Mouse (Mus musculus) adrenal gland, adult 18-20 months (tissue): ENCODE data around the gene Carm1. TPM values are rescaled to one million over a fixed set of nuclear protein-coding genes. Genes with fewer than 3 reads are reported as not detected.
"Not testable (repeated sequence)": the region's sequence is repeated elsewhere in the genome, so short reads cannot be mapped to it uniquely, and the experiment has no call there.

Experiments
- DNase-seq, 2 experiments: peaks; one replicate each; pipeline ENCODE4 v3.0.0; 2021 to 2022; ENCODE audit warnings: low spot score in 2 of 2
- total RNA-seq, 2 experiments: library from RNA; stranded (reverse); gene quantifications; 1 replicate in 1 of 2; 2 replicates in 1 of 2; pipeline ENCODE4 v1.2.3; 2021

Carm1 gene
- total RNA-seq, 2 experiments from 2014 or later, result 40.4 to 43.3 TPM

DNA sequence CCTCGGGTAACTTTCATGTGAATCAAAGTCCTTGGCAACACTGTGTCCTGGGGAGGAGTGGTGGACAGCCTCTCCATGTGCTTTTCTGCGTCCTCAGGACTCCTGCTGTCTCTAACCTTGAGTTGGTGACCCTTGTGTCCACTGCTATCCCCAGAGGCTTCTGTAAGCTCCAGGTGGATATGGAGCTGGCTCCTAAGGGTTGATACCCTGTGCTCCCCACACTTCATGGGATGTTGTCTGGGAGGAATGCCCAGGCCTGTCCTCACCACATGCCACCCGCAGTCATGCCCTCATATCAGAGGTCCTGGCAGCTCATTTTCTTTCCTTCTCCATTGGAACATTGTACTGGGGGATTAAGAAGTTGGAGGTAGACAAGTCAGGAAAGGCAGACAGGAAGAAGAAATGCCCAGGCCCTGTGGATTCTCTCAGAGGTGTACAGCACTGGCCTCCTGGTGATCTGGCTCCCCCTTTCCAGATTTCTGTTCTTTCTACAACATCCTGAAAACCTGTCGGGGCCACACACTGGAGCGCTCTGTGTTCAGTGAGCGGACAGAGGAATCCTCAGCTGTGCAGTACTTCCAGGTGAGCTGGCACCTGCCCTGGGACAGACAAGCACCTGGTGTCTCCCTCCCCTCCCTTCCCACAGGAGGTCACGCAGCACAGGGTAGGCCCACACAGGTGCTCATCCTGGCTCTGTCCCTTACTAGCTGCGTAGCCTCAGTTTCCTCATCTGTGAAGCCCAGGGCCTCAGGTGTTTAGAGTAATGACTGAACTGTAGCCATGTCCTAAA, 27.5 kb downstream of the Carm1 start:
- DNase-seq, result no peak

DNA sequence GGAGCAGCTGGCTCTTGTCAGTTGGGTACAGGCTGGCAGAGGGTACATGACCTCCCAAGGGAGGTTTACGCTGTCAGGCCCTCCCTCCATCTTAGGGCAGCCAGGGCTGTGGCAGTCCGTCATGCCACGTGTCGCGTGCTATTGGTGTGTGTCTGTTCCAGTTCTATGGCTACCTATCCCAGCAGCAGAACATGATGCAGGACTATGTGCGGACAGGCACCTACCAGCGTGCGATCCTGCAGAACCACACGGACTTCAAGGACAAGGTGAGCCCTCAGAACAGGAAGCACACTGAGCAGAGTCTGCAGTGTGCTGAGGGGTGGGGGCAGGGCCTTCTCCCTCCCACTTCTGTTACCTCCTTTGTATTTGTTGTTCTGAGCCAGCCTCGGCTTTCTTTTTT, 28.6 kb downstream of the Carm1 start:
- no peak for DNase-seq

DNA sequence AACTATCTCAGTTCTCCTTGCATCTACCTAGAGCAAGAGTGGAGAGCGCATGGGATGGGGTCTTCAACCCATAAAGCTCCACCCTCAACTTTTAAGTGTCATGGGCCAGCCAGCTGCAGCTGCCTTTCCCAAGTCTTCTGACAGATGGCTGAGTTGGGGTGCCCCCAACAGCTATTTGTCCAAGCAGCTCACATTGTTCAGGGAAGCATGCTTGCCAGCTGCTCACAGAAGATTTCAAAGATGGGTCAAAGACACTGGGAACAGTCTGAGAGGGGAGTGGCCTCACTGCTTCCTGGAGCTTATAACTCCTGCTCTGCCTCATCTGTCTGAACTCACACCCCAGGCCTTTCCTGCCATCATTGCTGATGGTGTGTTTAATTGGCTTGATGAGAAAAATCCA, 29.6 kb downstream of the Carm1 start:
- no peak for DNase-seq

DNA sequence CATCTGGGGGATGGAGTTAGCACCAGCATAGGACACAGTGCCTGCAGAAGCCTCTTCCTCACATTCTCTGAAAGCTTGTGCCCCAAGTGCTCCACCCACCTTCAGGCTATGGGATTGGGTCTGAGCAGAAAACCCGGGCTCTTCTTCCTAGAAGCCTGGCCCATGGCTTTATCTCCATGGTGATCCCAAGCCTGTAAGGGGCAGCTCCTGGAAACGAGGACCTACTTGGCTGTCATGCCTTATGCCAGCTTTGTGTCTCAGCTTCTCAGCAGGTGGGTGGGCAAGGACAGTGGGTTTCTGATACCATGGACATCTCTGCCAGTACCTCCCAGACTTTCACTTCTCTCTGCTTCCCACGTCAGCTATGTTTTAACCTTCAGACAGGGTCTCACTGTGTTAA, 31.5 kb downstream of the Carm1 start:
- DNase-seq, result no peak

DNA sequence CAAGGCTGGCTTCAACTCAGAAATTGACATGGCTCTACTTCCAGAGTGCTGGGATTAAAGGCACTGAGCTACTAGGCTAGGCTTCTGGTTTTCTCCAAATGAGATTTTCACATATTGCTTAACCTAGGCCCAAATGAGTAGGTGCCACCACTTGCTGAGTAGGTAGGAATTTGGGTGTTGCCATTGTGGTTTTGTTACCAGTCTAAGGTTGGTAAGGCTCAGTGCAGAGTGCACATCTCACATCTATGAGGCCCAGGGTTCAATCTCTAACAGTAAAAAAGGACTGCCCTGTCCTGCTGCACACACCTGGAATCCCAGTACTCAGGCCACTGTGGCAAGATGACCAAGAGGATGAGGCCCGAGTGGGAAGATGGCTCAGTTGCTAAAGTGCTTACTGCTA, 38.7 kb downstream of the Carm1 start:
- no peak for DNase-seq

DNA sequence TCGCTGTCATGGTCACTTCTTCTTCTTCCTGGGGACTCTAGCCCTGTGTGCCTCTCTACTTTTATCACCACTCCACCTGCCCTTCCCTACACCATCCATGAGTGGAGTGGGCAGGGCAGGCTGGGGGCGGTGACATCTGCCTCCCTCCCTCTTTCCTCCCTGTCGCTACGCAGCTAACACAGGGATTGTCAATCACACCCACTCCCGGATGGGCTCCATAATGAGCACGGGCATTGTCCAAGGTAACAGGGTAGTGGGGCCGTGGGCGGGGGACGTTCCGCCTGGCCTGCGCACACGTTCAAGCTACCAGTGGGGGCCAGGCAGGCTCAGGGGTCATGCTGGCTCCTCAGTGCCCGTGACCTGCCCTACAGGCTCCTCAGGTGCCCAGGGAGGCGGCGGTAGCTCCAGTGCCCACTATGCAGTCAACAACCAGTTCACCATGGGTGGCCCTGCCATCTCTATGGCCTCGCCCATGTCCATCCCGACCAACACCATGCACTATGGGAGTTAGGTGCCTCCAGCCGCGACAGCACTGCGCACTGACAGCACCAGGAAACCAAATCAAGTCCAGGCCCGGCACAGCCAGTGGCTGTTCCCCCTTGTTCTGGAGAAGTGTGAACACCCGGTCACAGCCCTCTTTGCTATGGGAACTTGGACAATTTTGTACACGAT, 41.1 kb downstream of the Carm1 start:
- no peak for DNase-seq

DNA sequence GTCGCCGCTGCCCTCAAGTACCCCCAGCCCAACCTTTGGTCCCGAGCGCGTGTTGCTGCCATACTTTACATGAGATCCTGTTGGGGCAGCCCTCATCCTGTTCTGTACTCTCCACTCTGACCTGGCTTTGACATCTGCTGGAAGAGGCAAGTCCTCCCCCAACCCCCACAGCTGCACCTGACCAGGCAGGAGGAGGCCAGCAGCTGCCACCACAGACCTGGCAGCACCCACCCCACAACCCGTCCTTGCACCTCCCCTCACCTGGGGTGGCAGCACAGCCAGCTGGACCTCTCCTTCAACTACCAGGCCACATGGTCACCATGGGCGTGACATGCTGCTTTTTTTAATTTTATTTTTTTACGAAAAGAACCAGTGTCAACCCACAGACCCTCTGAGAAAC, 41.7 kb downstream of the Carm1 start:
- DNase-seq, result no peak

DNA sequence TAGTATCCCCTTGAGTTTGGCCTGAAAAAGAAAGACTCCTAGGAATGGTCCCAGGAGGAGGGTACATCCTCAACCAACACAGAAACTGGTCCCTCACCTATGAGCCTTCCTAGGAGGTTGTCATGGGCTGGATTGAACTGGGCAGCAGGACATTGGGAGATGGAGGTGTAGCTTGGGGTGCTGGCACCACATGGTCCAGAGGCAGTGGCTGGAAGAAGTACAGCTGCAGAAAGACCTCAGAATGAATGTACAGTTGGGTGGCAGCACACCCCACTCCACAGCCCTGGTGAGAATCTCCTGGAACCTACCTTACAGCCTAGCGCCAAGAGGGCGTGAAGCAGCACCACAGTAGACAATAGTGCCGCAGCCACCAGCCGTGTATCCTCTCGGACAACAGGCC, 42.8 kb downstream of the Carm1 start:
- no peak for DNase-seq

DNA sequence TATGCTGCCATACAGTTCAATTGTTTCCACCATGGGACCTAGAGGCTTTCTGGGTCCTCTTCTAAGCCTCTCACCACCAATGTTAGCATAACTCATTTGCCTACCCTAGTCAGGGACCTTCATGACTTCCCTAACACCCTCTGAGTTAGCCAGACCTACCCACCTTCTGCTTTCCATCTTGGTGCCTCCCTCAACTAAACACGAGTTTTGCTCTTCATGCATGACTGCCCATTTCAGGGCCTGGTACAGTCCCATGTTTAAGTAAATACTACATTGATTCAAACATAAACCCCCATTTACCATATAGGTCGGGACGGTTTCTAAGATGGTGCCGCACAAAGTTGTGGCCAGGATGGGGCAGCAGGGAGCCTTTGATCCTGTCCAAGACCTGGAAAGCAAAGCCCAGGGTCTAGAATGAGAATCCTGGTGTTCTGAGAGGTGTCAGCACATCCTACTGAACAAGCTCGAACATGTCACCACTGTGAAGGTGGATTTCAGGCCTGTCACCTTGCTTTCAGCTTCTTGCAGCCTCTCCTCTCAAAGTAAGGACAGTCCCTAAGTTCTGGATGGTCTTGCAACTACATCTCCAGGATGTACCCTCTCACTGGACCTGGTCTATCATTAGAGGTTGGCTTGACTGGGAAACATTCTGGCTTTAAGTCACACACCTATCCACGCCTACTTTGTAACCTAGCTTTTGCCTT, 44.6 kb downstream of the Carm1 start:
- no peak for DNase-seq

DNA sequence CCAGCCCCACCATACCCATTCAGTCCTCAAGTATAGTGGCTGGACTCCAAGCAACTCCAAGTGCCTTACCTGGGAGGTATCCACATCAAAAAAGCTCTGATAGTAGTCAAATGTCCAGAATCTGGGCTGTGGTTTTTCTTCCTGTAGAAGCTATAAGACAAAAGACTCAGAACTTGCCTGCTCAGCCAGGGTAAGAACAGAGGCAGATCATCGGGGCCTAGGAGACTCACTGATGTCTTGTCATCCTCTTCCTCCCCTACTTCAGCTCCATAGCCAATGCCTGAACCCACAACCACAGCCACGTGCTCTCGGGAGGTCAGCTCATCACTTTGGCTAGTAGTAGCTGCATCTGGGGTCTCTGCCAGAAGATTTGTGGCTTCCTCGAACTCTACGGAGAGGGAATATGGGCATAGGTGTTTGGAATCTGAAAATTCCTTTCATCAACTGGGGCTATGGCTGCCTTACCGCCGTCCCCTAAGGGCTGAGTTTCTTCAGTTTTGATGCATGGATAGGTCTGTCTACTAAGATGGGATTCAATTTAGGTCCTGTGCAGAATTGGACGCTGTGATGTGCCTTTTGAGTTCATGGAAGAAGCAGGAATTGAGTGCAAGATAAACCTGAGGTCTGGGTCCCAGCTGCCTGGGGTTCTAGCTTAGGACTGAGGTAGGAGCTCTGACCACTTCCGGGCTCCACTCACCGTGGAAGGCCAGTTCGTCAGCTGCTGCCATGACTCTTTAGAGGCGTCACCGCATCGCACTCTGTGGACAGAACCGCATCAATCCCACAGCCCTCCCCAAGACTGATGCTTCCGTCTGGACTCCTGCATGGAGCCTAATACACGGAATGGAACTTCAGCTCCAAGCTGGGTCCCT, 45.4 kb downstream of the Carm1 start:
- DNase-seq, result no peak

DNA sequence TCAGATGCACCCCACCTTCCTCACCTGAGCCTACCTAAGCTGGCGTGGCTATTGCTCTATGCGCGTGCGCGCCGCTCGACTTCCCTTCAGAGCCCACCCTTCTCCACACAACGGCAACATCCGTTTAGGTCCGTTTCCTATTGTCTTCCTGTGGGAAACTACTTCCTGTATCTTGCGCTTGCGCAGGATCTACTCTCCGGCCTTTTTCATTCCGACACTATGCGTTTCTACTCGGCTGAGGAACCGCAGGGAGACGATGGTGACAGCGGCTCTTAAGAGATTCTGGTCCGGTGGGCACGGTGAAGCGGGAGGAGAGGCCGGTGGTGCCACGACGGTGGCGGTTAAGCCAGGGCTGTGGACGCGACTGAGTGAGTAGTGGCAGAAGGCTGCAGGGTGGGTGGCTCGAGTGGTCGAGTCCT, 46.0 kb downstream of the Carm1 start, which contains the start of the genes Timm29 and Yipf2:
TSS of gene Timm29 (plus strand) at position 20 of the 419 bp plus-strand sequence.
TSS of gene Yipf2 (minus strand) at position 126 of the 419 bp plus-strand sequence.
- peak; percentile 74 to 79 for DNase-seq

DNA sequence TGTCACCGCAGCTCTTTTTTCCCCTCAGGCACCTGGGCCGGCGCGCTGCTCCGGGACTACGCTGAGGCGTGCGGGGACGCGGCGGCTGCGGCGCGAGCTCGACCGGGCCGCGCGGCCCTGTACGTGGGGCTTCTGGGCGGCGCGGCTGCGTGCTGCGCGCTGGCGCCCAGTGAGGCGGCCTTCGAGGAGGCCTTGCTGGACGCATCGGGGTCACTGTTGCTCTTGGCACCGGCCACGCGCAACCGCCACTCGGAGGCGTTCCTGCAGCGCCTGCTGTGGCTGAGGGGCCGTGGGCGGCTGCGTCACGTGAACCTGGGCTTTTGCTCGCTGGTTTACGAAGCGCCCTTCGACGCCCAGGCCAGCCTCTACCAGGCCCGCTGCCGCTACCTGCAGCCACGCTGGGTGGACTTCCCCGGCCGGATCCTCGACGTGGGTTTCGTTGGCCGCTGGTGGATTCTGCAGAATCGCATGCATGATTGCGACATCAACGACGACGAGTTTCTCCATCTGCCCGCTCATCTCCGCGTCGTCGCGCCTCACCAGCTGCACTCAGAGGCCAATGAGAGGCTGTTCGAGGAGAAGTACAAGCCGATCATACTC, 46.5 kb downstream of the Carm1 start:
- DNase-seq, result peak; percentile 65 to 70

DNA sequence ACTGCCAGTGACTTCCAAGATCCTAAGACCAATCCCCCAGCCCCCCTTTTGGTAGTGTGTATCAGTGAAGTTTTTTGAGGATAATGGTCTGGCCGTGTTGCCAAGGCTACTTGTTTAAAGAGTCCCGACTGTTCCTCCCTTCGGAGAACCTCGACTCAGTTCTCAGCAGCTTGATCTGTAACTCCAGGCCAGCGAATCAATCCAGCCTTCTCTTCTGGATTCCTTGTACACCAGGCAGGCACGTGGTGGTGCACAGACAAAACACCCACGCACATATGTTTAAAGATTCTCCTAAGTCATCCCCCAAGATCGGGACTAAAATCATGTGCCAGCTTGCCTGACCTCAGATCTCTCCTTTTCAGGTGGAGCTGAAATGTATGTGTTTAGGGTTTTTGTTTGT, 47.7 kb downstream of the Carm1 start:
- DNase-seq, result not testable (repeated sequence)

DNA sequence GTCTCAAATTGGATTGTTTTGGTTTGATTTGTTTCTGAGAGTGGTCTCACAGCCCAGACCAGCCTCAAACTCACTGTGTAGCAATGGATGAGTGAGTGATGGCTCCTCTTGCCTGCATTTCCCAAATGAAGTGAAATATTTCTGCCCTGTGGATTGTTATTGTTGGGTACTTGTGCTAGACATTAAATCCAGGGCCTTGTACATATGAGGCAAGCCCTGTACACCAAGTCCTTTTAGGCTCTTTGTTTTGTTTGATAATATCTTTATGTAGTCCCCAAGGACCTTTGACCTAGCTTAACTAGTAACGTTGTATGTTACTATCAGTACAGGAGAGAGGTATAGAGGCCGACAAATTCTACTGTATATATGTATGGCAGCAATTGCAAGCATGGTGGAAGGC, 48.1 kb downstream of the Carm1 start:
- no peak for DNase-seq

DNA sequence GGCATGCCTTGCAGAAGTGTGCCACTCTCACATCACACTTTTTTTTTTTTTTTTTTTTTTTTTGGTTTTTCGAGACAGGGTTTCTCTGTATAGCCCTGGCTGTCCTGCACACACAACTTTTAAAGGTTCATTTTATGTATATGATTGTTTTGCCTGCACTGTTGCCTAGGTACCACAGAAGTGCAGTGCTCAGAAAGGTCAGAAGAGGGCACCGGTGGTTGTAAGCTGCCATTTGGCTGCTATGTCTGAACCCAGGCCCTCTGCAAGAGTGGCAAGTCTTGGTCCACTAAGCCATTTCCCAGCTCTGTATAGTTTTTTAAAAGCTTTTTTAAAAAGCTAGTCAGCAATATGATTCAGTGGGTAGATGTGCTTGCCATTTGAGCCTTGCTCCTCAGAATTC, 51.5 kb downstream of the Carm1 start:
- DNase-seq, result no peak

DNA sequence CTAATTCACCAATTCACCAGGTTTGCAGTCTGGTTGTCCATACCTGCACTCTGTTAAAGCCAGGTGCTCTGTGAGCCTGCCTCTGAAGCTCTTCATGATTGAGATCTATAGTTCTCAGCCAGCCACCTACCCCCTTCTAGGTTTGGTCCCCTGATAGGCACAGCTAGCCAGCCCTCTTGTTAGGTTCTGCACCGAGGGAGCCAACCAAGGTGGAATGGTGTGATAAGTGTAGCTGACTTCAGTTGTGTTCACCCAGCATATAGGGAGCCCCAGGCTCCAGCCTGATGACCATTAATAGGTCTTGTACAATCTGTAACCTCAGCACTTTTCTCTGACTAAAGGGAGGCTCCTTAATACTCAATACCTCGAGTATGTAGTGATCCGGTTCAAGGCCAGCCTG, 53.5 kb downstream of the Carm1 start:
- DNase-seq, result no peak

DNA sequence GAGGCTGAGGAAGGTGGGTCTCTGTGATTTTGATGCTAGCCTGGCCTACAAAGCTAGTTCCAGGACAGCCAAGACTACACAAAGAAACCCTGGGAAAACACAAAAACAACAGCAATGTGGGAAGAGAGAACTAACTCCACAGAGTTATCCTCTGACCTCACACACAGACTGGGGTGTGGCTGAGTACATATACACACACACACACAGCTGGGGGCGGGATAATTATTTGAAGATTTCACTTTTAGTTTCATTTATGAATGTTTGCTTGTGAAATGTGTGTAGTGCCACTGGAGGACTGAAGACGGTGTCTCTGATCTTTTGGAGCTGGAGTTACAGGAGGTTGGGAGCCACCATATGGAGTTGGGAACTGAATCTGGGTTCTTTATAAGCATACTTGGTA, 54.4 kb downstream of the Carm1 start:
- no peak for DNase-seq

DNA sequence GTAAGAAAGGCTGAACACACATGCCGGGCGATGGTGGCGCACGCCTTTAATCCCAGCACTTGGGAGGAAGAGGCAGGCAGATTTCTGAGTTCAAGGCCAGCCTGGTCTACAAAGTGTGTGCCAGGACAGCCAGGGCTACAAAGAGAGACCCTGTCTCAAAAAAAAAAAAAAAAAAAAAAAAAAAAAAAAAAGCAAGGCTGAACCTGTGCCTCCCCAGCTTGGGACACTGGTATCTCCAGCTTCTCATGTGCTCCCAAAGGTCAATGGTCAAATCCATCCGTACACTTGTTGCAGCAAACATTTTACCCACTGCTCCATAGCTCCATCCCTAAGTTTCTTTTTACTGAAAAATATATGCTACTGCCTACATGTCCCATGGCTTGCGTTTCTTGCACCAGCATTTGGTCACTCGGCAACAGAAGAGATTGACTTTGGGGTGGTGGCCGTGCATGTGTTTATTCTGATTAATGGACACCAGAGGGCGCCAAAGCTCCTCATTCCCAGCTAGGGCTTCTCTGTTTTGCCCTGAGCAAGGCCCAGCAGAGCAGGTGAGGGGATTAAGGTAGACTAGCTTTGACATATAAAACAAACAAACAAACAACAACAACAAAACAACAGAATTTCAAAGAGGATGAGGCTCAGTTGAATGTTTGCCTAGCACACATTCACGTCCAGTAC, 55.2 kb downstream of the Carm1 start:
- DNase-seq, result peak; percentile 64 to 70

DNA sequence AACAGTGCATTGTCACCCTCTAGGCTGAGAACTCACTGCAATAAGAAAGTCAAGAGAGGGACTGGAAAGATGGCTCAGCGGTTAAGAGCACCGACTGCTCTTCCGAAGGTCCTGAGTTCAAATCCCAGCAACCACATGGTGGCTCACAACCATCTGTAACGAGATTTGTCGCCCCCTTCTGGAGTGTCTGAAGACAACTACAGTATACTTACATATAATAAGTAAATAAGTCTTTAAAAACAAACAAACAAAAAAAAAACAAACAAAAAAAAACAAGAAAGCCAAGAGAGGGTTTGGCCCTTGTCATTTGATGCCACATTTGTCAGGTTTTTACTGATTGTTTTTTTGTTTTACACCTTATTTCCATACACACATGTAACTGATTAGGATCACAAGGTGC, 57.4 kb downstream of the Carm1 start:
- no peak for DNase-seq

DNA sequence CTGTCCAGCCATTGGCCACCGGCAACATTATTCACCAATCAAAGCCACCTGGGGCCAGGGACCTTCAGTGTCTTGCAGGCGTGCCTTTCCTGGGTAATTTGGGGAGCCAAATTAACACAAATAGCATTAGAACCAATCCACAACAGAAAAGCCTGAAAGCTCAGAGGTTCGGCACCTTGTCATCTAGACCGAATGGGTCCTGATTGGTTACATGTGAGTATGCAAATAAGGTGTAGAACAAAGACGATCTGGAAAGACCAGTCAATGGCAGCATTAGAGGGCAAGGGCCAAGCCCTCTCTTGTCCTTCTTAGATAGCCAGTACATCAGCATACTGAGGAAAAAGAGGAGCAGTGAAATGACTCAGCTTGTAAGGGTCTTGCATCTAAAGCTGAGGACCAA, 59.2 kb downstream of the Carm1 start:
- DNase-seq, result no peak
